26 mouse cellular contexts compared by ENCODE assay signal in genomic region chr5:111942792-111943191, GRCm38 (mm10).
DNase-seq lines count a peak whose midpoint lies in the region; ATAC-seq lines count a peak whose summit lies in the region.
"Had no signal": no experiment of that assay in that cellular context is flagged by ENCODE, and none has a peak within 500 bp of the region (broad histone marks: within the 10 kb centered on the region; RNA-seq: fewer than 3 reads in every experiment).

No protein-coding gene starts in this region.

- ATAC-seq in hindbrain, embryonic 14.5 days (ENCODE audit: low FRiP score) = no peak
- no peak for ATAC-seq in hindbrain, embryonic 16.5 days
- no peak for ATAC-seq in forebrain, embryonic 13.5 days
- ATAC-seq in forebrain, embryonic 16.5 days = no peak
- ATAC-seq in midbrain, embryonic 15.5 days (replicated peaks) = no peak
- ATAC-seq: CD4-positive, CD25-positive, alpha-beta regulatory T cell, adult 4 months had no signal

- no peak overlapping the region for H3K4me3 ChIP-seq in hindbrain, embryonic 14.5 days (replicated peaks; ENCODE audit: low read length)
- H3K4me3 ChIP-seq in hindbrain, embryonic 16.5 days (ENCODE audit: low read length) = no peak overlapping the region
- no peak overlapping the region for H3K4me3 ChIP-seq in forebrain, embryonic 13.5 days
- H3K4me3 ChIP-seq in forebrain, embryonic 16.5 days (replicated peaks; ENCODE audit: low read length) = no peak overlapping the region
- no peak overlapping the region for H3K4me3 ChIP-seq in midbrain, embryonic 15.5 days
- H3K4me3 ChIP-seq: gastrocnemius, adult 2 months; heart, adult 2 months; heart, embryonic 12.5 days; intestine, embryonic 15.5 days; stomach, embryonic 15.5 days had no signal

- 89% methylated on average over 2 of the region's 2 CpGs for WGBS in hindbrain, embryonic 14.5 days
- WGBS in hindbrain, embryonic 16.5 days = 93% methylated on average over 2 of the region's 2 CpGs
- 85% methylated on average over 2 of the region's 2 CpGs for WGBS in forebrain, embryonic 13.5 days
- 82% methylated on average over 2 of the region's 2 CpGs for WGBS in forebrain, embryonic 16.5 days
- WGBS in midbrain, embryonic 15.5 days = 89% methylated on average over 2 of the region's 2 CpGs

- no peaks in the 10 kb centered on the region for H3K36me3 ChIP-seq in hindbrain, embryonic 14.5 days (replicated peaks; ENCODE audit: control insufficient read depth, insufficient read depth)
- no peaks in the 10 kb centered on the region for H3K36me3 ChIP-seq in hindbrain, embryonic 16.5 days (ENCODE audit: control insufficient read depth, insufficient read depth, low read length)
- H3K36me3 ChIP-seq in forebrain, embryonic 13.5 days (ENCODE audit: poor library complexity, severe bottlenecking) = no peaks in the 10 kb centered on the region
- no peaks in the 10 kb centered on the region for H3K36me3 ChIP-seq in forebrain, embryonic 16.5 days (ENCODE audit: control insufficient read depth, insufficient read depth)
- H3K36me3 ChIP-seq in midbrain, embryonic 15.5 days (replicated peaks) = no peaks in the 10 kb centered on the region
- H3K36me3 ChIP-seq: heart, embryonic 12.5 days; intestine, embryonic 15.5 days; stomach, embryonic 15.5 days had no signal

- H3K27ac ChIP-seq in hindbrain, embryonic 14.5 days = peak overlapping the region; percentile 93
- H3K27ac ChIP-seq in hindbrain, embryonic 16.5 days (ENCODE audit: low read depth, low read length) = no peak overlapping the region; the same call in 1 of the 2 replicates
- peak overlapping the region; percentile 97 for H3K27ac ChIP-seq in forebrain, embryonic 13.5 days
- H3K27ac ChIP-seq in forebrain, embryonic 16.5 days (ENCODE audit: low read length) = peak overlapping the region; percentile 92
- peak overlapping the region; percentile 88 for H3K27ac ChIP-seq in midbrain, embryonic 15.5 days
- H3K27ac ChIP-seq: gastrocnemius, adult 2 months; heart, adult 2 months; intestine, embryonic 15.5 days; kidney, postnatal 0 days; liver, embryonic 14.5 days; stomach, embryonic 15.5 days had no signal

- no peak overlapping the region for H3K4me2 ChIP-seq in hindbrain, embryonic 14.5 days (replicated peaks)
- no peak overlapping the region for H3K4me2 ChIP-seq in hindbrain, embryonic 16.5 days (ENCODE audit: low read length)
- no peak overlapping the region for H3K4me2 ChIP-seq in forebrain, embryonic 13.5 days
- H3K4me2 ChIP-seq in forebrain, embryonic 16.5 days (ENCODE audit: low read length) = no peak overlapping the region
- no peak overlapping the region for H3K4me2 ChIP-seq in midbrain, embryonic 15.5 days
- H3K4me2 ChIP-seq: heart, embryonic 12.5 days; intestine, embryonic 15.5 days; stomach, embryonic 15.5 days had no signal

- no peak for DNase-seq in hindbrain, embryonic 14.5 days (ENCODE audit: low spot score)
- DNase-seq in left cerebral cortex, adult 9 months (ENCODE audit: low spot score in 2 of 2) = no peak
- DNase-seq in adrenal gland, postnatal 10 days = no peak
- no peak for DNase-seq in cerebellum, adult 9-10 months
- DNase-seq: adrenal gland, postnatal 25 days; cerebellum, adult 18-20 months; cerebellum, postnatal 25 days; gastrocnemius, adult 2 months; heart, adult 2 months; kidney, adult 8-10 months; kidney, postnatal 4 days; layer of hippocampus, postnatal 36 days; liver; lung, adult 2 months; lung, postnatal 10 days; right cerebral cortex, postnatal 25 days had no signal

- H3K9ac ChIP-seq in hindbrain, embryonic 14.5 days = no peak overlapping the region
- no peak overlapping the region for H3K9ac ChIP-seq in hindbrain, embryonic 16.5 days (ENCODE audit: low read depth, low read length)
- H3K9ac ChIP-seq in forebrain, embryonic 13.5 days = no peak overlapping the region
- H3K9ac ChIP-seq in forebrain, embryonic 16.5 days (replicated peaks; ENCODE audit: low read depth, low read length) = 0 out of 2 replicates have a peak overlapping the region, but pooled peaks have one; percentile 44
- no peak overlapping the region for H3K9ac ChIP-seq in midbrain, embryonic 15.5 days
- H3K9ac ChIP-seq: heart, embryonic 12.5 days; intestine, embryonic 15.5 days; liver, embryonic 14.5 days; stomach, embryonic 15.5 days had no signal

- H3K27me3 ChIP-seq in hindbrain, embryonic 14.5 days (ENCODE audit: control insufficient read depth, insufficient read depth, low read length) = no peaks in the 10 kb centered on the region
- H3K27me3 ChIP-seq in hindbrain, embryonic 16.5 days (replicated peaks; ENCODE audit: control insufficient read depth, insufficient read depth, low read length) = peaks cover 2% of the 10 kb centered on the region; the same call in 1 of the 2 replicates
- H3K27me3 ChIP-seq in forebrain, embryonic 13.5 days = no peaks in the 10 kb centered on the region
- H3K27me3 ChIP-seq in forebrain, embryonic 16.5 days (replicated peaks; ENCODE audit: control insufficient read depth, insufficient read depth, low read length) = no peaks in the 10 kb centered on the region
- H3K27me3 ChIP-seq in midbrain, embryonic 15.5 days (replicated peaks) = no peaks in the 10 kb centered on the region
- H3K27me3 ChIP-seq: intestine, embryonic 15.5 days; stomach, embryonic 15.5 days had no signal

- H3K9me3 ChIP-seq in hindbrain, embryonic 14.5 days (ENCODE audit: control insufficient read depth, low read length) = no peaks in the 10 kb centered on the region
- H3K9me3 ChIP-seq in hindbrain, embryonic 16.5 days (ENCODE audit: control insufficient read depth, low read length) = no peaks in the 10 kb centered on the region
- H3K9me3 ChIP-seq in forebrain, embryonic 13.5 days (replicated peaks) = no peaks in the 10 kb centered on the region
- no peaks in the 10 kb centered on the region for H3K9me3 ChIP-seq in forebrain, embryonic 16.5 days (ENCODE audit: control insufficient read depth, low read length)
- no peaks in the 10 kb centered on the region for H3K9me3 ChIP-seq in midbrain, embryonic 15.5 days
- H3K9me3 ChIP-seq: intestine, embryonic 15.5 days; stomach, embryonic 15.5 days had no signal

- peaks cover 33% of the 10 kb centered on the region for H3K4me1 ChIP-seq in hindbrain, embryonic 14.5 days (replicated peaks; ENCODE audit: control insufficient read depth, insufficient read depth, low read length)
- H3K4me1 ChIP-seq in hindbrain, embryonic 16.5 days (ENCODE audit: control insufficient read depth, insufficient read depth, low read depth, low read length) = peaks cover 21% of the 10 kb centered on the region
- H3K4me1 ChIP-seq in forebrain, embryonic 13.5 days = peaks cover 48% of the 10 kb centered on the region
- H3K4me1 ChIP-seq in forebrain, embryonic 16.5 days (replicated peaks; ENCODE audit: control insufficient read depth, insufficient read depth, low read length) = peaks cover 38% of the 10 kb centered on the region
- peaks cover 40% of the 10 kb centered on the region for H3K4me1 ChIP-seq in midbrain, embryonic 15.5 days
- H3K4me1 ChIP-seq: intestine, embryonic 15.5 days had no signal
